Mouse (Mus musculus): ENCODE data around the gene Snx10.
"Not testable (repeated sequence)": the region's sequence is repeated elsewhere in the genome, so short reads cannot be mapped to it uniquely, and the experiment has no call there.

The Snx10 gene

DNA sequence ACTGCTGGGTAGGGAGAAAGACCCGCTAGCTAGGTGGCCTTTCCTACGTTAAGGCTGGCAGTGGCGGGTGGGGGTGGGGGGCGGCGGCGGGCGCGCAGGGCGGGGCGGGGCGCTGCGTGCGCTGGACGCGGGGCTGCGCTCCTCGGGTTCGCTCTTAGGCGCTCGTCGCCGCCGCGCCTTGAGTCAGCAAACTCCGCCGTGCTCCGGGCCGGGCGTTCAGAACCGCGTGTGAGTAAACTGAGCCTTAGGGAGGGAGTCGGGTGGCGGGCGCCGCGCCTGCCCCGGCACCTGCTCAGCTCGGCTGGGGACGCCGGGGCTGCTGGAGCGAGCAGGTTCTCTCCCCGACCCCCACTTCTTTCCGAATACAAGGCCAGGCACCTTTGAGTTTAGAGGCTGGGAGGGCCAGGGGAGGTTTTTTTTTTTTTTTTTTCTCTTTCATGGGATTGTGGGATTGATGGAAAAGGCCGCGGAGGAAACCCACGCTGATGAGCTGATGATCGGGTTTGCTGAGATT is at the start of gene Snx10:
Snx10 (plus strand) TSS at position 95 of the 514 bp plus-strand sequence.
- peak; percentile 92 for ATAC-seq (ENCODE audit: low TSS enrichment)

DNA sequence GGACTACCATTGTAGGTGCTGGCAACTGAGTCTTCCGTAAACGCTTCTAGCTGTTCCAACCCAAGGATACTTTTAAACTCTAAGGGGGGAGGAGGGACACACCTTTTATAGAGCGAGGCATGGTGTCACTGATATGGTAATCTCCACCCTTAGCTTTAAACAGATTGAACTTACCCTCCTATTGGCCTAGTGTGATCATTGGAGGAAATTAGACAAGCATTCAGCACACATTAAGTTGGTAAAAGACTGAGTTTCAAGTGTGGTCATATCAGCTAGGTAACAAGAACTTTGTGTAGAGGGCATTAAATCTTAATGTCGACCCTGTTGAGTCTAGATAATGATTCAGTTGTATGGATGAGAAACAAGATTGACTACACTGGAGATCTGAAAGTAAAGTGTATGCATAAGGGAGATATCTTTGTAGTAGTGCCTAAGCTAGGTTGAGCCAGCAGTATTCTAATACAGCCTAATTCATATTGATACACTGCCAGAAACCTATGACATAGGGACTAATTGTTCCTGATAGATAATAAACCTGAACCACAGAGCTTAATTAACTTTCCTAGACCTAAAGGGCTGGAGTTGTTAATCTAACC is 44.5 kb upstream of the Snx10 start:
- ATAC-seq (ENCODE audit: low TSS enrichment), result no peak

DNA sequence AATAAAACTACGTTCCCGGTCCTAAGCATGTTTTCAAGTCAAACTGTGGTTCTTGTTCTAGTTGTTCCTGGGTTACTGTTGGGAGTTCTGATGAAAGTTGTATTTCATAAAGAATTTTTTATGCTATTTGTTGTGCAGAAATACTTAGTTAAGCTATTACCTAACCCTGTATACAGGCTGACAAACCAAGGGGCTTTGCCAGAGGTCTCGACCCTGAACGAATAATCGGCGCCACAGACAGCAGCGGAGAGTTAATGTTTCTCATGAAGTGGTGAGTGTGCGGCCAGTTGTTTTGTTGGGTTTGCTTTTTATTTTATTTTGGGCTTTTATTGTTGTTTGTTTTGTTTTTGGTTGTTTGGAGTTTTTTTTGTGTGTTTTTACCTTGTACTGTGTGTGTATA is 42.2 kb upstream of the Snx10 start:
- no peak for ATAC-seq (ENCODE audit: low TSS enrichment)

DNA sequence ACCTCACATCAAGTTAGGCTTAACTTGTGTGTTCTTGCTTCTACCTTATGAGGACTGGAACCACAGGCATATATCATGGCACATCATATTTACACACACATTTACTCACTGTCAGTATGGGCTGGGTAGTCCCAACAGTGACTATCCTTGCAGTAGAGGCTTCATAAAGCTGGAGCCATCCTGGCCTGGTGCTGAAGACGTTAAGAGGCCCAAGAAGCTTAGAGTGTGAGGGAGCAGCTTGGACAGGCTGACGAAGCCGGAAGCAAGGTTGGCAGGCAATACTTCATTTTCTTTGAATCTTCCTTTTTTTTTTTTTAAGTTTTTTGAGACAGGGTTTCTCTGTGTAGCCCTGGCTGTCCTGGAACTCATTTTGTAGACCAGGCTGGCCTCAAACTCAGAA is 39.8 kb upstream of the Snx10 start:
- no peak for ATAC-seq (ENCODE audit: low TSS enrichment)

DNA sequence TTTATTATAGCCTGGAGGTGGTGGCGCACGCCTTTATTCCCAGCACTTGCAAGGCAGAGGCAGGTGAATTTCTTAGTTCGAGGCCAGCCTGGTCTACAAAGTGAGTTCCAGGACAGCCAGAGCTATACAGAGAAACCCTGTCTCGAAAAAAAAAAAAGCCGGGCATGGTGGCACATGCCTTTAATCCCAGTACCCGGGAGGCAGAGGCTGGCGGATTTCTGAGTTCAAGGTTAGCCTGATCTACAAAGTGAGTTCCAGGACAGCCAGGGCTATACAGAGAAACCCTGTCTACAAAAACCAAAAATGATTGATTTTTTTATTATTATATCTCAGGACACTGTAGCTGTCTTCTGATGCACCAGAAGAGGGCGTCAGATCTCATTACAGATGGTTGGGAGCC is 39.1 kb upstream of the Snx10 start:
- not testable (repeated sequence) for ATAC-seq (ENCODE audit: low TSS enrichment)

DNA sequence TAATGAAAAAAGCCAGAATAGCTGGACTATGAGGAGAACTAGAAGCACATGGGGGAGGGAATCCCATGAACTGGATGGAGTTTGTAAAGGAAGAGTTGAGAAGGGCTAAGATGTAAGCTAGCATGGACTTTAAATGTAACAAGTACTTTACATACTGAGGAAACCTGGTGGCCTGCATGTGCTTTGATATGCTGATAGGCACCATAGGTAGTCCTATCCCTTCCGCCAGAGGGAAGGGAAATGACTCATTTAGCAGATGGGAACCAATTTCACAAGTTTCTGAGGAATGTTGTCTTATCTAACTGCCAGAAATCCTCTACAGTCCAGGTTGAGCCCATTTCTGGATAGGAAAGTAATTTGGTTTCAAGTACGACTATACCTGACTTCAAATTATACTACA is 38.1 kb upstream of the Snx10 start:
- ATAC-seq (ENCODE audit: low TSS enrichment), result peak; percentile 78

DNA sequence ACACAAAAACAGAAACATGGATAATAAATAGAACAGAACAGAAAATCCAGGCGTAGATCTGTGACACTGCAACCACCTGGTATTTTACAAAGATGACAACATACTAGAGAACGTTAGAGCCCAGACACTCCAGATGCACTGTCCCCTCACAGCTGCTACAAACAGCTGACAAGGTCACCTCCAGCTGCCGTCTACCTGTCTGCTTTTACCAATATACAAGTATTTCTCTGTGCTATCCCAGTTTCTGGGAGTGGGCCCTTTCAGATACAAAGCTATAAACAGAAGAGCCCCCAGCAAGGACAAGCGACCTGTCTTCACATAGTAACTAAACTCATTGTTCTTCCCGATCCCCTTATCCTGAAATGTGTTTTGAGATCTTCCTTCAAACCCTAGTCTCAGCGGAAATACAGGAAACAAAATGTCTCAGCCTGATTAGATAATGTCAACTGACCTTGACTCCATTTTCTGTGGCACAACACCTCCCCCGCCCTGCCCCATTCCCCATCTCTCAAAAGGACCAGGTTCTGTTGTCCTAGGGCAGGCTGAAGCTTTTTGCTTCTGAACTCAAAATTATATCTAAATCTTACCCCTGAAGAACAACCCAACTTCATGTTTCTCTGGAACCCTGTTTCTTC is 37.5 kb upstream of the Snx10 start:
- ATAC-seq (ENCODE audit: low TSS enrichment), result 0 out of 2 replicates have a peak, but pooled peaks have one; percentile 16

DNA sequence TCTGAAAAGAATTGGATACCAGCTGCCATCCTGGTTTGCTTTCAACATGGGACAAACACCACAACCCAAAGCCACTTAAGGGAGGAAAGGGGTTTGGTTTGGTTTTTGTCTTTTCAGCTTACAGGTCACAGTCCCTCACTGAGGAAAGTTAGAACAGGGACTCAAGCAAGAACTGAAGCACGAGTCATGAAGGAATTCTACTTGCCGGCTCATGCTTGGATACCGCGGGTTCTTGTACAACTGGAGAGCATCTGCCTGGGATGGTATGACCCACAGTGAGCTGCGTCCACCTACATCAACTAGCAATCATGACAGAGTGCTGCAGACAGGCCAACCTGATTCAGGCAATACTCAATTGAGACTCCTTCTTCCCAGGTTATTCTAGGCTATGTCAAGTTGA is 37.0 kb upstream of the Snx10 start:
- ATAC-seq (ENCODE audit: low TSS enrichment), result no peak

DNA sequence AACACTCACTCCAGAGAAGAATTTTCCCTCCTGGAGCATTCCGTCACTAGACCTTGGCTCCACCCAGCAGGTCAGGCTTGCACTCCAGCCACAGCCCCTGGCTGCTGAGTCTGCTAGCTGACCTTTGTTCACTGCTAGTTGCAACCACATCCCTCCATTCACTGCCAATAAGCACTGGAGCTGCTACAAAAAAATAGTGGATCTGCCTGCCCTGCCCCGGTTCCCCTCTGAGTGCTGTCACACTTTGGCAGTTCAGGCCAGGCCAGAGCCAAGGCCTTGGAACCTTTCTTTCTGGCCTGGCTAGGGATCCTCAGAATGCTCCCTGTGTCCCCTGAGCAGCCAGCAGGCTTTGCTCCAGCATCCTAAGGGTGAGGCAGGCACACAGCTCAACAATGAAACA is 33.9 kb upstream of the Snx10 start:
- ATAC-seq (ENCODE audit: low TSS enrichment), result no peak

DNA sequence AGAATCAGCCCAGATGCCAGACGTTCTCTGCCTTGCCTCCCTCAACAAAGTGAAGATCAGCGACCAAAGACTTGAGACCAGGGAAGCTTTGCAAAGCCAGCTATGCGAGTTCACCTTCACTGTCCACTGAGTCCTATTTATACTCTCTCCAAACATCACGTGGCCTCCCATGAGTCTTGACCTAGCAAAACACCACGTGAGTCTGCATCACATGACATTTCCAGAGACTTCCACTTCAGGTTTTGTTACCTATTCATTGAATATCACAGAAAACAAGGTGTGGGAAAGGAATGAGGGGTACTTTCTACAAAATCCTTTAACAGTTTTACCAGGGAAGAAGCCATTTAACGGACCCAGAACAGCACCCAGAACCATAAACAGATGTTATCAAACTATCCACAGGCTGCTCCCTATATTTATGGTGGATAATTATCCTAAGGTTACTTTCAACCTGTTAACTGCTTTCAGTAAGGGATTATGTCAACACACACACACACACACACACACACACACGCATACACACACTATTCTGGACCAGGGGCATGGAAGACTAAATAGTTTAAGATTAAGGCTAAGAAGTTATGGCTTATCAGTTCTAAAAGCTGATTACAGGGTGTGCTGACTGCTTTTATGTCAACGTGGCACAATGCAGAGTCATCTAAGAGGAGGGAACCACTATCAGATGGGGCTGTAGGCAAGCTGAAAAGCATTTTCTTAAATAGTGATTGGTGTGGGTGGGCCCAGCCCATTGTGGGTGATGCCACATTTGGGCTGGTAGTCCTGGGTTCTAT is 26.2 kb upstream of the Snx10 start:
- ATAC-seq (ENCODE audit: low TSS enrichment), result no peak

DNA sequence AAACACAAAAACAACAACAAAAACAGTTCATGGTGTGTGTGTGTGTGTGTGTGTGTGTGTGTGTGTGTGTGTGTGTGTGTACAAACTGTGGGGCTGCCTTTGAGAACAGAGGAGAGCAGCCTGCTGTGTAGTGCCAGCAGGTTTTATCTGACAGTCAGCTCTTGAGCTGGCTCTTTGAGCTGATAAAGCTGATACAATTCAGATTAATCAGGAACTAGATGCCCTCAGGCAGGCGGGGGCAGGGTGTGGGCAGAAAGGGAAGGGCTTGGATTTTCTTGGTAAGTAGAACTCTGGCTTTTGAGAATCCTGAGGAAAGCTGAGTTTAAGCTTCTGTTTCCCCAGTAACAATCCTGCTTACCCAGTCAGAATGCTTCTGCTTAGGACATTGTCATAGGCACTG is 18.0 kb upstream of the Snx10 start:
- ATAC-seq (ENCODE audit: low TSS enrichment), result no peak

DNA sequence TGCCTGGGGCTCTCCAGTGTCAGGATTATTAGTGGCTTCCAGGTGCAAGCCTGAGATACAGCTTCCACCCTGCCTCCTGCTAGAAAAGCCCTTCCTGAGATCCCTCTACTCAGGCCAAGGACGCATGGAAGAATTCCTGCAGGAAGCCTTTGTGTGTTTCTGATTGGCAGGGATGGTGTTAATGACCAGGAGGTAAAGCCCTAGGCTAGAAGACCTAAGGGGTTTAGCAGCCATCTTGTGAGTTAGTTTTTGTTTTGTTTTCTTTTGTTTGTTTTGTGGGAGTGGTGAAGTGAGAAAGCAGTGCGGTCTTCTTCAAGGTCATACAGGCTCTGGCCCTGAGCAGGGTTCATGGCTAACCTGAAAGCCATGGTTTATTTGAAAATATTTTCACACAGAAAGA is 16.1 kb upstream of the Snx10 start:
- ATAC-seq (ENCODE audit: low TSS enrichment), result no peak

DNA sequence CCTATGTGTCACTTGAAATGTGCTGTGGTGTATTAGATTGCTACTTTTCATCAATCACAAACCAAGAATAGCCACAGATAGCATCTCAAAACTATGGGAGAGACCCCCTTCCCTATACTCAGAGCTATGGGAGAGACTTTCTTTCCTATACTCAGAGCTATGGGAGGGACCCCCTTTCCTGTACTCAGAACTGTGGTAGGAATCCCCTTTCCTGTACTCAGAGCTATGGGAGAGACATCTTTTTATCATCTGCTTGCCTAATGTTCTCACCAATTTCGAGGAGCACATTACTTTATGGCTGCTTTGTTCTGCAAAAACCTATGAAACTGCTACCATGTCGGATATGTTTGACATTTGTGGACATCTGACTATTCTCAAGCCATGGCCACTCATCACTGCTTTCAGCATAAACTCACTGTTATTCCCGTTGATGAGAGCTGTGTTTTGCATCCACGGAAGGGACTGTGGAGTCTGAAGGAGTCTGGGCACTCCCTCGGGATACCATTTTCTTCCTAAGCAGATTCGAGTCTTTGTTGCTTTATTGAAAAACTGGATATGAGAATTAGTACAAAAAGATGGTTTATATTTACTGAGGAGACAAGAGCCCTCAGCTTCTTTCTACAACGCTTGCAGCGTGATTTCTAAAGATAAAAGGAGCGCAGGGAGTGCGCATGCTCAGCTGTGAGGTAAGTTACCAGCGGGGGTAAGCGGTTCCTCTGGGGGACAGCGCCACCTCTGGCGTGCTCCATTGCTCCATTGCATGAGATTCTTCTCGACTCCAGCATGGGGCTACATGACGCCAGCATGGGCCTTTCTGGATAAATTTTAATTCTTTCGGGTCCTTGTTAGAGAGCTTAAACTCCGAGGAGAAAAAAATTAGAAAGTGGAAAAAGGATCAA is 14.7 kb upstream of the Snx10 start:
- peak; percentile 99 for ATAC-seq (ENCODE audit: low TSS enrichment)

DNA sequence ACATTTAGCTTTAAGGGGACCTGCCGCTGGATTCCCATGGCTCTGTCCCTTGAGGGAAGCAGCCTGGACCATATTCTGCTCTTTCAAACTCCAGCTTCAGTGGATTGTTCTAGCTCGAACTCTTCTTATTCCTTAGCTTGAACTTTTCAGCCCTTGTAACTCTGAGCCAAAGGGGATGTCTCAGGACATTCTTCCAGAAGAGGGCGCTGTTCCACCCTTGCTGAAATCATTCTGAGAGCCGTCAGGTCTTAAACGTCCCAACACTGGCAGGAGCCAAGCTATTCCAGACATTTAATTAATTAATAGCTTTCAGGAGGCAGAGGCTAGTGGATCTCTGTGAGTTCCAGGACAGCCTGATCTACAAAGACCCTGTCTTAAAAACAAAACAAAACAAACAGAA is 13.6 kb upstream of the Snx10 start:
- ATAC-seq (ENCODE audit: low TSS enrichment), result no peak

DNA sequence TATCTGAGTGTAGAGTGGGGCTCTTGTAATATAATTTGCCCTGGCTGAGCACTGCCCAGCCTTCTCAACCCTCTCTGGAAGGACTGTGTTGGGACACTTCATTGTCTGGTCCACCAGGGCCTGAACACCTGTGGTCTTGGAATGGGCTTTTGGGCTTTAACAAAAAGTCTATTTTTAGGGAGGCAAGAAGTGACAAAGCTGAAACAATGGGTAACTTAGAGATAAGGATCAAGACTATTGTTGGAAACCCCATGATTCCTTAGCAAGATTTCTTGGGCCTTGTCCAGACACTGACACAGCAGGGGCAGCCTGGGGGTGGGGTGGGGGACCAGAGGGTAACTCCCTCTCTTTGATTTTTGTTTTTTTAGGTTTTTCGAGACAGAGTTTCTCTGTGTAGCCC is 12.8 kb upstream of the Snx10 start:
- ATAC-seq (ENCODE audit: low TSS enrichment), result no peak

DNA sequence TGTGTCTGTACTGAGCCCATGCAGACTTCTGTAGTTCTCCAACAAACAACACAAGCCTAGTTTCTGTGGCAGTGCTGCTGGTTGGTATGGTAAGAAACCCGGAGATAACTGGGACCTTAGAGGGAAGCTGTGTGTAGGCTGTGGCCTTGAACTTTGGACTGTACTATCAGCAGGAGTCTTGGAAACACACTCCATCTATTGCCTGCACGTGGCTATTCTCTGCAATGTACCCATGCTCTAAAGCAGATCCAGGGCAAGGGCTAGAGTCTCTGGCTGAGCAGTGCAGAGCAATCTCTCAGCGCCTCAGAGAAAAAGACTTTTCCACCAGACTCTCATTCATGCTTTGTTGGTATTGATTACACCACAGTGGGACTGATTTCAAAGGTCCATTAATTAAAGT is 10.0 kb upstream of the Snx10 start:
- no peak for ATAC-seq (ENCODE audit: low TSS enrichment)

DNA sequence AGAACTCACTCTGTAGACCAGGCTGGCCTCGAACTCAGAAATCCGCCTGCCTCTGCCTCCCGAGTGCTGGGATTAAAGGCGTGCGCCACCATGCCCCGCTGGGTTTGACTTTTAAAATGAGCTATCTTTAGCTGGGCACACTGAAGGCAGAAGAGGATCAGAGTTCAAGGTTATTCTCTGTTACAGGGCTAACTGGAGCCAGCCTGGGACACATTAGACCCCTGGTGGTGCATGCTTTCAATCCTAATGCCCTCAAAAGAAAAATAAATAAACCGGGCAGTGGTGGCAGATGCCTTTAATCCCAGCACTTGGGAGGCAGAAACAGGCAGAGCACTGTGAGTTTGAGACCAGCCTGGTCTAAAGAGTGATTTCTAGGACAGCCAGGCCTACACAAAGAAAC is 8.8 kb upstream of the Snx10 start:
- no peak for ATAC-seq (ENCODE audit: low TSS enrichment)

DNA sequence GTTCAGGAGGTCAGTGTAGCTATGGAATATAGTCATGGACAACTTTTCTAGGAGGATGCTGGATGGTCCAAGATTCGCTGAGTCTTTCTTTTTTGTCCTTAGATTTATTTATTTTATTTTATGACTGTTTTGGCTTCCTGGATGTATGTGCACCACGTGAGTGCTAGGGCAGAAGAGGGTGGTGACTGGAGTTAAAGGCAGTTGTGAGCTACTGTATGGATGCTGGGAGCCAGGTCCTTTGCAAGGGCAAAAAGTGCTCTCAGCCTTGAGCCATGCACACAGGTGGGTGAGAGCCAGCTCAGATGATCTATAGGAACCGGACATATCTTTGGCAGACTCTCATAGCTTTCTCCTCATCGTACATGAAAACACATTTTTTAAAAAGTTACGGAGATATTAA is 391 bp upstream of the Snx10 start:
- ATAC-seq (ENCODE audit: low TSS enrichment), result no peak

DNA sequence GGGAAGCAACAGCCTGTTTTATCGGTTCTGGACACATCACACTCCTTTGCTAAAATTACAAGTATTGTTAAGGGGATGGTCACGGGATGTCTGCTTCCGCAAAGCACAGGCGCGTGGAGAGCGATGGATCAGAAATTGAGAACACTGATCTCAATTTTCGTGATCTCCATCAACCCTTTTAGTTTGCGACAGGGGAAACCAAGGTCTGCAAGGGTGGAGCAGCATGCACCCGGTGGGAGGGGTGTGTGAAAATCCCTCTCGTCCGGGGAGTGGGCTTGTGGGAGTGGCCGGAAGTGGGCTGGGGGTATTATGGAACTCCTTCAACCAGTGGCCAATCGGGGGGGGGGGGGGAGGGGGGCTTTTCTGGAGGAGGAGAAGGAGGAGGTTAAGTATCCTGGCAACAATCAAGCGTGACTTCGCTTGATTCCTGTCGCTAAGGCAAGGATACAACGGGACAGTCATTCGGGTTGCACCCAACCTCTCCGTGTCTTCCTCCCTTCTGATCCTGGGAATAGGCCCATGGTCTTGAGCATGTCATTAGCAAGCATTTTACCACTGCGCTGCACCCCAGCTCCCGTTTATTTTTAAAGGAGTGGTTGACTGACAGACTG is 725 bp downstream of the Snx10 start:
- peak; percentile 51 for ATAC-seq (ENCODE audit: low TSS enrichment)

DNA sequence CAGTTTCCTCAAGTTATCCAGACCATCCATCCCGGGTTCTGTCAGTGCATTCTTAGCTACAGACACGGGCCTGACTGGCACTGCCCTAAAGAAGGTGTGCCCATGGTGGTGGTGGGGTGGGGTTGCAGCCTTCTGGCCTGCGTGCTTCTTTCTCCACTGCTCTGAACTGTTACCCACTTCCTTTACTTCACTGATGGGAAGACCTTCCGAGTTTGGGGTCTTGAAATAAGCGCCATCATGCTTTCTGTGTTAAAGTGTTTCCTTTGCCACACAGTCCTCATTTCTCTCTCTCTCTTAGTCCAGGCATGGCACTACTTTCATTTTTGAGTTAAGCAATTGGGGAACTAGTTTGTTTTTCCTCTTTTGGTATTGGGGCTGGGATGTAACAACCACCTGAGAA is 1.3 kb downstream of the Snx10 start:
- no peak for ATAC-seq (ENCODE audit: low TSS enrichment)

DNA sequence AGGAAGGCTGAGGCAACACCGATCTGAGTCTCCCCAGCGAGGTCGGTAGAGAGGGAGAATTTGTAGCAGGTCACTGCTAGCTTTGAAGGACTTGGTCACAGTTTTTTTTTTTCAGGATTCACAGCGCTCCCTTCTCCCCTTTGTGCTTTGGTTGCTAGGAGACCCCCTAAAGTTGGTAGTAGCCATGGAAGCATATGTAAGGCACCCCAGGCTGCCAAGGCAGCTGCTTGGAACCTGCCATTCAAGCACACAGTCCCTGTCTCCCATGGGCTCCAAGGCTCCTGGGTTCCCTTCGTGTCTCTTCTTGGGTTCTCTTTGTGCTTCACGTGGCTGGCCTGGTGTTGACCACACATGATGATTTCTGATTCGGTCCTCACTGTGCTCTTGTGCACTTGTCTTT is 5.8 kb downstream of the Snx10 start:
- no peak for ATAC-seq (ENCODE audit: low TSS enrichment)
